Mouse (Mus musculus): Measurements from ENCODE around the gene Fgfr3. TPM values are rescaled to one million over a fixed set of nuclear protein-coding genes. Genes with fewer than 3 reads are reported as not detected.

Gene Fgfr3
- polyA plus RNA-seq, 1 experiment = 29.6 TPM

GRCm38 (mm10) chr5:33697534-33697933 lies 23.9 kb upstream of the Fgfr3 start:
- H3K27ac ChIP-seq (ENCODE audit: insufficient read depth, low read length) = no peak overlapping the region
- TF ChIP-seq CTCF (IDR thresholded peaks at IDR 0.05; ENCODE audit: extremely low read depth, insufficient read depth, insufficient read length, insufficient replicate concordance) (no peak), POLR2A (IDR thresholded peaks at IDR 0.05; ENCODE audit: low read depth, low read length) (no peak)
- WGBS = 85% methylated on average over 1 of the region's 1 CpGs
- no peak overlapping the region for H3K4me3 ChIP-seq (ENCODE audit: extremely low read depth, insufficient read depth, insufficient read length)
- no peaks in the 10 kb centered on the region for H3K36me3 ChIP-seq (ENCODE audit: control insufficient read depth, insufficient read depth, low read length)
- no peak for DNase-seq (ENCODE audit: low read depth in 1 of 2, low spot score in 2 of 2)
- peaks cover 8% of the 10 kb centered on the region for H3K27me3 ChIP-seq (ENCODE audit: control insufficient read depth, insufficient read depth, low read length)
- no peaks in the 10 kb centered on the region; the same call in 1 of the 2 replicates for H3K4me1 ChIP-seq (ENCODE audit: control insufficient read depth, insufficient read depth, insufficient read length)

GRCm38 (mm10) chr5:33697947-33698512 lies 23.4 kb upstream of the Fgfr3 start:
- TF ChIP-seq POLR2A (IDR thresholded peaks at IDR 0.05; ENCODE audit: low read depth, low read length) (no peak), CTCF (IDR thresholded peaks at IDR 0.05; ENCODE audit: extremely low read depth, insufficient read depth, insufficient read length, insufficient replicate concordance) (no peak)
- WGBS = 83% methylated on average over 13 of the region's 13 CpGs
- Histone ChIP-seq H3K27ac (ENCODE audit: insufficient read depth, low read length) (no peak overlapping the region), H3K27me3 (ENCODE audit: control insufficient read depth, insufficient read depth, low read length) (peaks cover 6% of the 10 kb centered on the region), H3K4me1 (ENCODE audit: control insufficient read depth, insufficient read depth, insufficient read length) (no peaks in the 10 kb centered on the region; the same call in 1 of the 2 replicates), H3K36me3 (ENCODE audit: control insufficient read depth, insufficient read depth, low read length) (no peaks in the 10 kb centered on the region), H3K4me3 (ENCODE audit: extremely low read depth, insufficient read depth, insufficient read length) (no peak overlapping the region)
- DNase-seq (ENCODE audit: low read depth in 1 of 2, low spot score in 2 of 2) = no peak

GRCm38 (mm10) chr5:33698669-33699068 lies 22.8 kb upstream of the Fgfr3 start:
- 93% methylated on average over 5 of the region's 5 CpGs for WGBS
- H3K4me3 ChIP-seq (ENCODE audit: extremely low read depth, insufficient read depth, insufficient read length) = no peak overlapping the region
- H3K36me3 ChIP-seq (ENCODE audit: control insufficient read depth, insufficient read depth, low read length) = no peaks in the 10 kb centered on the region
- DNase-seq (ENCODE audit: low read depth in 1 of 2, low spot score in 2 of 2) = no peak
- TF ChIP-seq POLR2A (IDR thresholded peaks at IDR 0.05; ENCODE audit: low read depth, low read length) (no peak), CTCF (IDR thresholded peaks at IDR 0.05; ENCODE audit: extremely low read depth, insufficient read depth, insufficient read length, insufficient replicate concordance) (no peak)
- H3K4me1 ChIP-seq (ENCODE audit: control insufficient read depth, insufficient read depth, insufficient read length) = no peaks in the 10 kb centered on the region; the same call in 1 of the 2 replicates
- H3K27me3 ChIP-seq (ENCODE audit: control insufficient read depth, insufficient read depth, low read length) = peaks cover 6% of the 10 kb centered on the region
- H3K27ac ChIP-seq (ENCODE audit: insufficient read depth, low read length) = no peak overlapping the region

- Histone ChIP-seq H3K27ac (ENCODE audit: insufficient read depth, low read length) (no peak overlapping the region), H3K27me3 (ENCODE audit: control insufficient read depth, insufficient read depth, low read length) (peaks cover 6% of the 10 kb centered on the region), H3K4me1 (ENCODE audit: control insufficient read depth, insufficient read depth, insufficient read length) (no peaks in the 10 kb centered on the region; the same call in 1 of the 2 replicates), H3K4me3 (ENCODE audit: extremely low read depth, insufficient read depth, insufficient read length) (no peak overlapping the region), H3K36me3 (ENCODE audit: control insufficient read depth, insufficient read depth, low read length) (no peaks in the 10 kb centered on the region)
- DNase-seq (ENCODE audit: low read depth in 1 of 2, low spot score in 2 of 2) = no peak
- WGBS = 84% methylated on average over 13 of the region's 13 CpGs
- TF ChIP-seq POLR2A (IDR thresholded peaks at IDR 0.05; ENCODE audit: low read depth, low read length) (no peak), CTCF (IDR thresholded peaks at IDR 0.05; ENCODE audit: extremely low read depth, insufficient read depth, insufficient read length, insufficient replicate concordance) (no peak)
Measured at GRCm38 (mm10) chr5:33700010-33700409, 21.5 kb upstream of the Fgfr3 start.

GRCm38 (mm10) chr5:33701832-33702231 lies 19.6 kb upstream of the Fgfr3 start:
- Histone ChIP-seq H3K4me1 (ENCODE audit: control insufficient read depth, insufficient read depth, insufficient read length) (no peaks in the 10 kb centered on the region), H3K27ac (ENCODE audit: insufficient read depth, low read length) (no peak overlapping the region), H3K27me3 (ENCODE audit: control insufficient read depth, insufficient read depth, low read length) (no peaks in the 10 kb centered on the region), H3K4me3 (ENCODE audit: extremely low read depth, insufficient read depth, insufficient read length) (no peak overlapping the region), H3K36me3 (ENCODE audit: control insufficient read depth, insufficient read depth, low read length) (no peaks in the 10 kb centered on the region)
- no peak for DNase-seq (ENCODE audit: low read depth in 1 of 2, low spot score in 2 of 2)
- TF ChIP-seq POLR2A (IDR thresholded peaks at IDR 0.05; ENCODE audit: low read depth, low read length) (no peak), CTCF (IDR thresholded peaks at IDR 0.05; ENCODE audit: extremely low read depth, insufficient read depth, insufficient read length, insufficient replicate concordance) (no peak)
- 73% methylated on average over 11 of the region's 11 CpGs for WGBS

GRCm38 (mm10) chr5:33703999-33704398 lies 17.5 kb upstream of the Fgfr3 start:
- Histone ChIP-seq H3K36me3 (ENCODE audit: control insufficient read depth, insufficient read depth, low read length) (no peaks in the 10 kb centered on the region), H3K27ac (ENCODE audit: insufficient read depth, low read length) (no peak overlapping the region), H3K4me3 (ENCODE audit: extremely low read depth, insufficient read depth, insufficient read length) (no peak overlapping the region), H3K27me3 (ENCODE audit: control insufficient read depth, insufficient read depth, low read length) (no peaks in the 10 kb centered on the region), H3K4me1 (ENCODE audit: control insufficient read depth, insufficient read depth, insufficient read length) (no peaks in the 10 kb centered on the region)
- 88% methylated on average over 8 of the region's 8 CpGs for WGBS
- TF ChIP-seq POLR2A (IDR thresholded peaks at IDR 0.05; ENCODE audit: low read depth, low read length) (no peak), CTCF (IDR thresholded peaks at IDR 0.05; ENCODE audit: extremely low read depth, insufficient read depth, insufficient read length, insufficient replicate concordance) (no peak)
- no peak for DNase-seq (ENCODE audit: low read depth in 1 of 2, low spot score in 2 of 2)

GRCm38 (mm10) chr5:33704945-33705611 lies 16.4 kb upstream of the Fgfr3 start:
- TF ChIP-seq POLR2A (IDR thresholded peaks at IDR 0.05; ENCODE audit: low read depth, low read length) (no peak), CTCF (IDR thresholded peaks at IDR 0.05; ENCODE audit: extremely low read depth, insufficient read depth, insufficient read length, insufficient replicate concordance) (no peak)
- Histone ChIP-seq H3K36me3 (ENCODE audit: control insufficient read depth, insufficient read depth, low read length) (no peaks in the 10 kb centered on the region), H3K27ac (ENCODE audit: insufficient read depth, low read length) (no peak overlapping the region), H3K27me3 (ENCODE audit: control insufficient read depth, insufficient read depth, low read length) (no peaks in the 10 kb centered on the region), H3K4me3 (ENCODE audit: extremely low read depth, insufficient read depth, insufficient read length) (no peak overlapping the region), H3K4me1 (ENCODE audit: control insufficient read depth, insufficient read depth, insufficient read length) (no peaks in the 10 kb centered on the region)
- DNase-seq (ENCODE audit: low read depth in 1 of 2, low spot score in 2 of 2) = no peak
- WGBS = 77% methylated on average over 11 of the region's 11 CpGs

All from spleen, adult 2 months (tissue).